Mouse (Mus musculus): ENCODE measurements around the gene Parp9.

Parp9 gene

DNA sequence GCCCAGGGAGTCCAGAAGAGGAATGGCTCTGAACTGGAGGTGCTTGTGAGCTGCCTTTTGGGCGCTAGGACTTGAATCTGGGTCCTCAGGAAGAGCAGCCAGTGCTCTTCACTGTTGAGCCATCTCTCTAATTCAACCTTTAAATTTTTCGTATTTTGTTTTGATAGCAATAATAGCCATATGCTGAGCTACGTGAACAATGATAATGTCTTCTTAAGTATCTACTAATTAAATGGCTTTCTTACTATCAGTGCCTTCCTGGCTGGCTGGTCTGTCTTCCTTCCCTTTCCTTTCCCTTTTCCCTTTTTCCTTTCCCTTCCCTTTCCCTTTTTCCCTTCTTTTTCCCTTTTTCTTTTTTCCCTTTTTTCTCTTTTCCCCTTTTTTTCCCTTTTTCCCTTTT is 70.1 kb downstream of the Parp9 start:
- DNase-seq: no peak

DNA sequence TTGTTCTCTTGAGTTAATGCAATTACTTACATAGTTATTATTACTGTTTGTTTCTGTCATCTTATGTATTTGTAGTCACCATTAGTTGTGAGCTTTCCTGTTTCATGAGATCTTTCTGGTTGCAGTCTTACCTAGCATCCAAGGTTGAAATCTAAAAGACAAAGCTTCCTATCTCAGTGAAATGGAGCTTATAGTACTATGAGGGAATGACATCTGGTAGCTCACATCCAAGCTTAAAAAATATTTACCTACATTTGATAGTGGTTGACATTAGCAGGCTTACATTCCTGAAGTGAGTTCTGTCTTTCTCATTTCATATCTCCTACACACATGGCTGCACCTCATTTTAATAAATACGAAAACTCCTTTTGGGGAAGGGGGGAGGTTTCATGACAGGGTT is 78.1 kb downstream of the Parp9 start:
- DNase-seq: no peak
